Mouse (Mus musculus) liver, postnatal 0 days (tissue): ENCODE measurements around the gene Ugt1a9.
"Not testable (repeated sequence)": the region's sequence is repeated elsewhere in the genome, so short reads cannot be mapped to it uniquely, and the experiment has no call there.

Source experiments
- CTCF ChIP-seq: sonication (generic); IDR thresholded peaks from 2 replicates; pipeline ENCODE4 v1.5.1; 2016; ENCODE audit warnings: antibody characterized with exemption, low read depth
- EP300 ChIP-seq: IDR thresholded peaks from 2 replicates; pipeline ENCODE4 v1.6.1; 2016; ENCODE audit warnings: antibody characterized with exemption, low read depth, mild to moderate bottlenecking

GRCm38 (mm10) chr1:88143966-88144675 lies 73.5 kb downstream of the Ugt1a9 start:
- TF ChIP-seq EP300 = not testable (repeated sequence)
- peak; percentile 72 for TF ChIP-seq CTCF
